Mouse (Mus musculus) E14TG2a.4 (cell line): ENCODE results near the gene Dvl1.

Source experiments
- H3K27me3 ChIP-seq: 2 replicates; pipeline ENCODE4 v1.6.1; 2014; ENCODE audit warnings: low read length, control low read depth; ENCODE audit not compliant: insufficient read depth
- H3K36me3 ChIP-seq: 2 replicates; pipeline ENCODE4 v1.6.1; 2014; ENCODE audit warnings: low read length, control low read depth; ENCODE audit not compliant: insufficient read depth
- H3K4me1 ChIP-seq: replicated peaks from 2 replicates; pipeline ENCODE4 v1.6.1; 2014; ENCODE audit warnings: low read depth, low read length, control low read depth
- H3K4me3 ChIP-seq: replicated peaks from 2 replicates; pipeline ENCODE4 v1.5.1; 2014; ENCODE audit warnings: mild to moderate bottlenecking, low read length
- H3K9me3 ChIP-seq: 2 replicates; pipeline ENCODE4 v1.6.1; 2014; ENCODE audit warnings: low read length, control low read depth
- CTCF ChIP-seq: conservative IDR thresholded peaks from 2 replicates; pipeline ENCODE4 v1.5.1; 2014; ENCODE audit warnings: low read length
- NANOG ChIP-seq: IDR thresholded peaks from 2 replicates; pipeline ENCODE4 v1.6.1; 2014; ENCODE audit warnings: borderline replicate concordance, low read length, mixed read lengths
- POU5F1 ChIP-seq: IDR thresholded peaks from 2 replicates; pipeline ENCODE4 v1.6.1; 2014; ENCODE audit warnings: low read length, borderline replicate concordance

The Dvl1 gene

DNA sequence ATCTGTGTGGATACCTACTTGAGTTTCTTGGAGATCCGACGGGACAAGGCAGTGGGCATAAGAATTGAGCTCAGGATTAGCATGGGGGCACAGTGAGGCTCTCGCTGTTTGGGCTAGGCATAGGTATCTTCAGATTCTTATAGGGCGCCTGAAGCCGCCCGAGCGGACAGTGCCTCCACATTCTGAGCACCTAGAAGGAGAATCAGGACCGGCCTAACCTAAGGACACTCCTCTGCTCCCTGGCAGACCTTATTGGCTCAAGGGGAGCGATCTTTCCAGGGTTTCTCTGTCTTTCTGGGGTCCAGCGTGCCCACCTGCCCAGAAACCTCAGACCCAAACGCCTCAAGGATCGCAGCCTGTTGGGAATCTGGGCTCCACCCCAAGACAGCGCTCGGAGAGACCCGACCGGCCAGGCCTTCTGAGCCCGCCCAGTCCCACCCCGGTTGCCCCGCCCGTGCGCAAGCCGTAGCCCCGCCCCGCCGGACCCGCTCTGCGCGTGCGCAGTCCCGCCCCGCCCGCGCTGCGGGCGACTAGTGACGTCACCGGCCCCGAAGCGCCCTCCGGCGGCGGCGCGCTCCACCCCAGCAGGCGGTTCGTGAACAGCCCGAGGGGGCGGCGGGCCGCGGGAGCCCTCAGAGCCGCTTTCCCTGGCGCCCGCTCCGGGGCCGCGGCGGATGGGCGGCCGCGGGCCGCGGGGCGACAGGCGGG lies at the start of gene Dvl1:
Gene Dvl1, plus strand, starts transcription at position 532 of the 708 bp plus-strand sequence.
- H3K27me3 ChIP-seq: peaks cover 21% of the 10 kb centered on the region
- no peaks in the 10 kb centered on the region for H3K9me3 ChIP-seq
- peaks cover 10% of the 10 kb centered on the region for H3K36me3 ChIP-seq
- TF ChIP-seq CTCF (no peak), NANOG (no peak), POU5F1 (no peak)
- peak within 1 kb of the TSS; percentile 89 for H3K4me3 ChIP-seq
- H3K4me1 ChIP-seq: peaks cover 36% of the 10 kb centered on the region

DNA sequence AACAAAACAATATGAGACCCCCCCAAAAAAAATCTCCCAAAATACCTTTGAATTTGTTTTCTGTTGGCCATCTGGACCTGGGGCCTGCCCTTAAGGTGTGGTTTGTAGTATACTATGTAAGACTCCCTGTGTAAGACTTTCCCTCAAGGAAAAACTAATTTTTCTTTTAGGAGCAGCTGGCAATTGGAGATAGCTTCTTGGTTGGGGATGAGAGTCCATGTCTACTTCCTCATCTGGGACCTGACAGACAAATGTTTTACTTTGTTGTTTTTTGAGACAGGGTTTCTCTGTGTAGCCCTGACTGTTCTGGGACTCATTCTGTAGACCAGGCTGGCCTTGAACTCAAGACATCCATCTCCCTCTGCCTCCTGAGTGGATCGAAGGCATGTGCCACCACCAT lies 45.1 kb upstream of the Dvl1 start:
- H3K27me3 ChIP-seq: no peaks in the 10 kb centered on the region
- H3K36me3 ChIP-seq: peaks cover 29% of the 10 kb centered on the region
- TF ChIP-seq CTCF (no peak), POU5F1 (no peak)
- no peak overlapping the region for H3K4me3 ChIP-seq
- peaks cover 19% of the 10 kb centered on the region for H3K4me1 ChIP-seq
- H3K9me3 ChIP-seq: no peaks in the 10 kb centered on the region

DNA sequence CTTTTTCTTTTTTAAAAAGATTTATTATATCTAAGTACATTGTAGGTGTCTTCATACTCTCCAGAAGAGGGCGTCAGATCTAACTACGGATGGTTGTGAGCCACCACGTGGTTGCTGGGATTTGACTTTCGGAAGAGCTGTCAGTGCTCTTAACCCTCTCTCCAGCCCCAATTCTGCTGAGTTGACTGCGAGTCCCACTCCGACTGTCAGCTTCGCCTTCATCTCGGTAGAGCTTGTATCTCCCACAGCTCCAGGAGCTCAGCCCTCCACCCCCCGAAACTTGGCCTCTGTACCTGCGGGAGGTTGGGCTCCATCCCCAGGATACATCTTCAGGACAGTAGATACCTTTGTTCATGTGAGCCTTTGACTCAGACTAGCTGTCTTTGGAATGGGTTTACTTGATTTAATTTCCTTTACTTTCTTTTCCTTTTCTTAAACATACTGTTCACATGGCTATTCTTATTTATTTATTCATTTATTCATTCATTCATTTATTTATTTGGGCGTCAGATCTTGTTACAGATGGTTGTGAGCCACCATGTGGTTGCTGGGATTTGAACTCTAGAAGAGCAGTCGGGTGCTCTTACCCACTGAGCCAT lies 44.4 kb upstream of the Dvl1 start, which contains the start of gene Mrpl20:
Gene Mrpl20, plus strand, starts transcription at position 138 of the 599 bp plus-strand sequence.
- no peaks in the 10 kb centered on the region for H3K27me3 ChIP-seq
- TF ChIP-seq CTCF (0 out of 2 replicates have a peak, but pooled peaks have one; percentile 9), NANOG (no peak)
- no peaks in the 10 kb centered on the region for H3K9me3 ChIP-seq
- peaks cover 37% of the 10 kb centered on the region for H3K36me3 ChIP-seq
- H3K4me1 ChIP-seq: peaks cover 19% of the 10 kb centered on the region
- H3K4me3 ChIP-seq: peak within 1 kb of the TSS; percentile 98

DNA sequence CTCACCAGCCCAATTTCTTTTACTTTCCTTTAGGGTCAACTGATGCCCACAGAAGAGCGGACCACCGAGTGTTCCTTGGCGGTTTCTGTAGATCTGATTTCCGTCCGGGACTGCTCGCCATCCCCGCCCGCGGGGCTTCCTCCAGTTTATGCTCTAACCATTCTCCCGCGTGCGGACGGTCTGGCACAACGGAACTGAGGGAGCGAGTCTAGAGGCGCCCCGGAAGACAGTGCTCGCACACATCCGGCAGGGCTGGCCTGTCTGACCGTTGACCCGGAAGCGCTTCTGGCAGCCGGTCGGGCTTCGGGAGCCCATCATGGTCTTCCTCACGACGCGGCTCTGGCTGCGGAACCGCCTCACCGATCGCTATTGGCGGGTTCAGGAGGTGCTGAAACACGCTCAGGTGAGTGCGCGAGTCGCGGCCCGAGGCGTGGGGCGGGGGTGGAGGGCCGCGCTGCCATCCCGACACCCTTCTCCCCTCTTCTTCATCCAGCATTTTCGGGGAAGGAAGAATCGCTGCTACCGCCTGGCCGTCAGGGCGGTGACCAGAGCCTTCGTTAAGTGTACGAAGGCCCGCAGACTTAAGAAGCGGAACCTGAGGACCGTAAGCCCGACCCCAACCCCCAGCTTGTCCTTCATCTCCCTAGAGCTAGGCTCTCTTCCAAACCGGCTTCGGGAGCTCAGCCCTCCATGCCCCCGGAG lies 43.7 kb upstream of the Dvl1 start:
- Histone ChIP-seq H3K36me3 (peaks cover 43% of the 10 kb centered on the region), H3K4me3 (peak overlapping the region; percentile 98), H3K27me3 (no peaks in the 10 kb centered on the region), H3K4me1 (peaks cover 22% of the 10 kb centered on the region), H3K9me3 (no peaks in the 10 kb centered on the region)
- TF ChIP-seq CTCF: no peak
- TF ChIP-seq NANOG: no peak
- no peak for TF ChIP-seq POU5F1

DNA sequence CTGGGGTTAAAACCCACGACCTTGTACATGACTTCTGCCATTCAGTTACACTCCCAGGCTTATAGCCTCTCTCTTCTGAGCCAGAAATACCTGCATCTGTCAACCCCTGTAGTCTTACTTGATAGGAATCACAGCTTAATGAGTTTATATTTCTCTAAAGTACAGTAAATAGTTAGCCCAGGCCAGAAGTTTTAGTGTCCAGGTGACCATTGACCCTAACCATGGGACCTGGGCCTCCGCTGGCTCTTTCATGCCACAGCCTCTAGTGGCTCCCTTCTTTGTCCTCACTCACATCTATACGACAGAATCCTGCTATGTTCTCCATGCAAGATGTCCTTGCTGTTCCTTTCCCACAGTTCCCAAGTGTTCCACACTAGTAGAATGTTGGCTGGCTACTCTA lies 39.4 kb upstream of the Dvl1 start:
- H3K27me3 ChIP-seq: no peaks in the 10 kb centered on the region
- peaks cover 36% of the 10 kb centered on the region for H3K4me1 ChIP-seq
- H3K4me3 ChIP-seq: no peak overlapping the region
- H3K9me3 ChIP-seq: no peaks in the 10 kb centered on the region
- peaks cover 74% of the 10 kb centered on the region for H3K36me3 ChIP-seq
- TF ChIP-seq POU5F1 (no peak), NANOG (no peak), CTCF (no peak)

DNA sequence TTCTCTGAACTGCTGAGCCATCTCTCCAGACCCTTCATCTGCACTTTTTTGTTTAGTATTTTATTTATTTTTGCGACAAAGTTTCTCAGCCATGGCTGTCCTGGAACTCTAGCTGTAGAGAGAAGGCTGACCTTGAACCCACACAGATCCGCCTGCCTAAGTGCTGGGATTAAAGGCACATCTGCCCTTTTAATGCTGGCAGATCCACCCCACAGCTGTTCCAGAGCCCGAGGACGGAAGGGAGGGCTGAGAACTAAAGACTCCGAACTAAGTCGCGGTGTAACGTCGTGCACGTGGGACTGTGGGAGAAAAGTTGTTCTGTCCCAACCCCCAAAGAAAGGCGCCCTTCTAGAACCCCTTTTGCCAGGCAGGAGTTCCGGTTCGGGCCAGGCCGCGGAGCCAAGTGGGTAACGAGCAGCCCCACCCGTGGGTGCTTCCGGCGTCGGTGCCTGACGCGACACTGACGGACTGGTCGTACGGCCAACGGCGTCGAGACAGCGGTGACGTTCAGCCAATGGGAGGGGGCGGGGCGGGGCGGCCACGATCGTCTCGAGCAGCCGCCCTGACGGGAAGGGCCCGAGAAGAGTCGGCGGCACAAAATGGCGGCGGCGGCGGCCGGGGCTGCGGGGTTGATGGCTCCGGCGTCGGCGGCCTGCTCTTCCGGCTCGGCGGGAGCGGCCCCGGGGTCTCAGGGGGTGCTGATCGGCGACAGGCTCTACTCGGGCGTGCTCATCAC lies 35.1 kb upstream of the Dvl1 start, which contains the start of gene Ccnl2:
Gene Ccnl2, plus strand, starts transcription at position 561 of the 736 bp plus-strand sequence.
- peak within 1 kb of the TSS; percentile 94 for H3K4me3 ChIP-seq
- TF ChIP-seq CTCF (no peak), NANOG (no peak), POU5F1 (no peak)
- peaks cover 83% of the 10 kb centered on the region for H3K36me3 ChIP-seq

DNA sequence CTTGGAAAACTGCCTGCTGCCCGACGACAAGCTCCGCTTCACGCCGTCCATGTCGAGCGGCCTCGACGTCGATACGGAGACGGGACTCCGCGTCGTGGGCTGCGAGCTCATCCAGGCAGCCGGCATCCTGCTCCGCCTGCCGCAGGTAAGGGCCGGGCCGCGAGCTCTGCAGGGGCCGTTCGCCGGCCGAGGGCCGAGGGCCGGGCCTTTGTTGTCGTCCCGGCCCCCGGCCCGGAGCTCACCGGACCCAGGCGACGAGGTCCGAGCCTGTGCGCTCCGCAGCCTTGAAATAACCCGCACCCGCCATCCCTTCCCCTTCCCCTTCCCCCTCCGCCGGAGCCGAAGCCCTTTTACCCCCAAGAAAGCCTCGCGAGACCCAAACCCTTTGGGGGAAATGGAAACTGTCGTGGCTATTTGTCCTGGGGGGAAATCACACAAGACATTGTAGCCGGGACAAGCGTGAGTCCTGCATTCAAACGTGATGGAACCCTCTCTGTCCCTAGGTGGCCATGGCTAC lies 34.5 kb upstream of the Dvl1 start:
- no peaks in the 10 kb centered on the region for H3K9me3 ChIP-seq
- H3K4me1 ChIP-seq: peaks cover 58% of the 10 kb centered on the region
- peak overlapping the region; percentile 94 for H3K4me3 ChIP-seq
- H3K36me3 ChIP-seq: peaks cover 83% of the 10 kb centered on the region
- H3K27me3 ChIP-seq: no peaks in the 10 kb centered on the region
- TF ChIP-seq NANOG: no peak
- TF ChIP-seq POU5F1: no peak
- no peak for TF ChIP-seq CTCF

More for the DNA sequence above, 35.1 kb upstream of the Dvl1 start, which contains the start of gene Ccnl2:
- Histone ChIP-seq H3K27me3 (no peaks in the 10 kb centered on the region), H3K4me1 (peaks cover 52% of the 10 kb centered on the region), H3K9me3 (no peaks in the 10 kb centered on the region)
